Mouse (Mus musculus): Measurements from ENCODE around the gene Olfm1.

- TF ChIP-seq CTCF (IDR thresholded peaks at IDR 0.05; ENCODE audit: low read depth) (no peak), EP300 (IDR thresholded peaks at IDR 0.05; ENCODE audit: low read depth) (no peak)
Measured at GRCm38 (mm10) chr2:28195726-28196125, 2.9 kb downstream of the Olfm1 start.

Measured in heart, postnatal 0 days (tissue).